Mouse (Mus musculus): Measurements from ENCODE around the gene Hist1h2bq. TPM values are rescaled to one million over a fixed set of nuclear protein-coding genes. Genes with fewer than 3 reads are reported as not detected.
"Not testable (repeated sequence)": the region's sequence is repeated elsewhere in the genome, so short reads cannot be mapped to it uniquely, and the experiment has no call there.

Gene Hist1h2bq
- 19.9 and 23.4 TPM in 2 replicates for polyA plus RNA-seq (2014; fragmentation: Nextera tagmentation; extraction: Ambion mirVana)

DNA sequence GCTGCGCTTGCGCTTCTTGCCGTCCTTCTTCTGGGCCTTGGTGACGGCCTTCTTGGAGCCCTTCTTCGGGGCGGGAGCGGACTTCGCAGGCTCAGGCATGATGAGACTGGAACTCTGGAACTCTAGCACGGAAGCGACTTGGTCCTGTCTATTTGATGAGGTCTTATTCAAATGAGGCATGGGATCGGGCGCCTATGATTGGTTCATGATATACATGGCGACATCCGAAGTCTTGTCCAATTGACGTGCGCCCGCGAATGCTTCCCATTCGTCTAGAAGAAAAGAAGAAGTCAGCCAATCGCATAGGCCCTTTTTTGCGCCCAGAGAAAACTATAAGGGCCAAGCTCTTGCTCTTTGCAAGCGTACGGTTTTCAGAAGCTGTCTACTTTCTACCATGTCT lies at the start of gene Hist1h2bq, which contains the start of gene Hist1h2ao:
TSS of gene Hist1h2bq (minus strand) at position 125 of the 400 bp plus-strand sequence.
TSS of gene Hist1h2ao (plus strand) at position 393 of the 400 bp plus-strand sequence.
- H3K36me3 ChIP-seq (ENCODE audit: control insufficient read depth, insufficient read depth, low read length); H3K4me2 ChIP-seq (ENCODE audit: low read length); H3K4me1 ChIP-seq (replicated peaks; ENCODE audit: control insufficient read depth, insufficient read depth, low read length); DNase-seq (ENCODE audit: low spot score); H3K9me3 ChIP-seq (ENCODE audit: control insufficient read depth, low read length); H3K27me3 ChIP-seq (replicated peaks; ENCODE audit: control insufficient read depth, insufficient read depth, low read length); H3K4me3 ChIP-seq (ENCODE audit: low read depth, low read length); H3K9ac ChIP-seq (ENCODE audit: low read length); H3K27ac ChIP-seq (ENCODE audit: low read depth): not testable (repeated sequence)
- no CpG with 5 or more reads among the region's 23 CpGs for WGBS
- peak; percentile 93 for ATAC-seq (replicated peaks; ENCODE audit: low FRiP score, low TSS enrichment, low read depth)

- H3K4me1 ChIP-seq (replicated peaks; ENCODE audit: control insufficient read depth, insufficient read depth, low read length), result no peaks in the 10 kb centered on the region
- peak; percentile 75 for DNase-seq (ENCODE audit: low spot score)
- peak overlapping the region; percentile 45 for H3K4me3 ChIP-seq (ENCODE audit: low read depth, low read length)
- no peaks in the 10 kb centered on the region for H3K36me3 ChIP-seq (ENCODE audit: control insufficient read depth, insufficient read depth, low read length)
- 3% methylated on average over 15 of the region's 15 CpGs for WGBS
- H3K27ac ChIP-seq (ENCODE audit: low read depth), result no peak overlapping the region
- peak overlapping the region; percentile 50 for H3K4me2 ChIP-seq (ENCODE audit: low read length)
- ATAC-seq (replicated peaks; ENCODE audit: low FRiP score, low TSS enrichment, low read depth), result peak; percentile 60; the same call in 1 of the 2 replicates
- no peaks in the 10 kb centered on the region for H3K27me3 ChIP-seq (replicated peaks; ENCODE audit: control insufficient read depth, insufficient read depth, low read length)
- H3K9me3 ChIP-seq (ENCODE audit: control insufficient read depth, low read length), result no peaks in the 10 kb centered on the region
- H3K9ac ChIP-seq (ENCODE audit: low read length), result peak overlapping the region; percentile 34
These were observed 45.7 kb upstream of the Hist1h2bq start for GRCm38 (mm10) chr13:21855698-21856162.

DNA sequence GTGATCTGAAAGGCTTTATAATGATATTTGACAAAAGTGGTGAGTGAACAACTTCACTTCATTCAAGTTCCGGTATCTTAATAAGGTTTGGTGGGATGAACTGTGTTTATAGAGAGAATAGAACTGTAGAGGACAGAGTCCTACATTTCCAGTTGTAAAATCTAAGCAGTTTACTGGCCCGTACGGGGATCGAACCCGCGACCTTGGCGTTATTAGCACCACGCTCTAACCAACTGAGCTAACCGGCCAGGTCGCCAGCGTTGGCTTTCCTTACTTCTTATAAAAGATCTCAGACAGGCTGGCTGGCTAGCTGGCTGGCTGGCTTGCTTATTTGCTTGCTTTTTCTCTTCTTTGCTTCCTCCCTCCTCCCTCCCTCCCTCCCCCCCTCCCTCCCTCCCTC lies 45.1 kb upstream of the Hist1h2bq start:
- ATAC-seq (replicated peaks; ENCODE audit: low FRiP score, low TSS enrichment, low read depth), result peak; percentile 75; the same call in 1 of the 2 replicates

GRCm38 (mm10) chr13:21852215-21852945 lies 42.4 kb upstream of the Hist1h2bq start:
- H3K4me1 ChIP-seq (replicated peaks; ENCODE audit: control insufficient read depth, insufficient read depth, low read length), result no peaks in the 10 kb centered on the region
- 60% methylated on average over 3 of the region's 3 CpGs for WGBS
- no peaks in the 10 kb centered on the region for H3K36me3 ChIP-seq (ENCODE audit: control insufficient read depth, insufficient read depth, low read length)
- ATAC-seq (replicated peaks; ENCODE audit: low FRiP score, low TSS enrichment, low read depth) (no peak), DNase-seq (ENCODE audit: low spot score) (no peak)
- H3K9me3 ChIP-seq (ENCODE audit: control insufficient read depth, low read length), result no peaks in the 10 kb centered on the region
- H3K4me2 ChIP-seq (ENCODE audit: low read length), result no peak overlapping the region
- H3K4me3 ChIP-seq (ENCODE audit: low read depth, low read length), result no peak overlapping the region
- no peak overlapping the region for H3K27ac ChIP-seq (ENCODE audit: low read depth)
- H3K27me3 ChIP-seq (replicated peaks; ENCODE audit: control insufficient read depth, insufficient read depth, low read length), result no peaks in the 10 kb centered on the region
- no peak overlapping the region for H3K9ac ChIP-seq (ENCODE audit: low read length)

More for the DNA sequence above, 45.1 kb upstream of the Hist1h2bq start:
- no peaks in the 10 kb centered on the region for H3K9me3 ChIP-seq (ENCODE audit: control insufficient read depth, low read length)
- no peaks in the 10 kb centered on the region for H3K36me3 ChIP-seq (ENCODE audit: control insufficient read depth, insufficient read depth, low read length)
- no peaks in the 10 kb centered on the region for H3K4me1 ChIP-seq (replicated peaks; ENCODE audit: control insufficient read depth, insufficient read depth, low read length)
- H3K4me3 ChIP-seq (ENCODE audit: low read depth, low read length), result peak overlapping the region; percentile 45
- no peak overlapping the region for H3K27ac ChIP-seq (ENCODE audit: low read depth)
- no peaks in the 10 kb centered on the region for H3K27me3 ChIP-seq (replicated peaks; ENCODE audit: control insufficient read depth, insufficient read depth, low read length)
- no peak overlapping the region for H3K9ac ChIP-seq (ENCODE audit: low read length)
- peak overlapping the region; percentile 50 for H3K4me2 ChIP-seq (ENCODE audit: low read length)
- DNase-seq (ENCODE audit: low spot score), result peak; percentile 90
- 7% methylated on average over 11 of the region's 11 CpGs for WGBS

DNA sequence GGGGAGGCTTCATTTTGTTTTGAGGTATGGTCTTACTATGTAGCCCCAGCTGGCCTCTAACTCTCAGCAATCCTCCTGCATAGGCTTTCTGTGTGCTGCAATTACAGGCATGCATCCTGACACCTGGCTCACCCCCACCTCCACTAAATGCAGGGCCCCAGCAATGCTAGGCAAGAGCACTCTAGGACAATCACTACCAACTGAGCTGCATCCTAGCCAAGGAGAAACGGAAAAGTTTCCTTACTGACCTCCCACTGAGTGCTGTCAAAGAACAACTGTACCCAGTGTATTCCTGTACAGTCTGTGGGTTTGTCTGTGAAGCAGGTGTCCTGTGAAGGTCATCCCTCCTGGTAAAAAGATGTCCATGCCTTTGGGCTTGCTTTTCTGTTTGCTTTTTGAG lies 40.7 kb upstream of the Hist1h2bq start:
- ATAC-seq (replicated peaks; ENCODE audit: low FRiP score, low TSS enrichment, low read depth); H3K9me3 ChIP-seq (ENCODE audit: control insufficient read depth, low read length); H3K9ac ChIP-seq (ENCODE audit: low read length); H3K4me1 ChIP-seq (replicated peaks; ENCODE audit: control insufficient read depth, insufficient read depth, low read length); H3K27ac ChIP-seq (ENCODE audit: low read depth); H3K27me3 ChIP-seq (replicated peaks; ENCODE audit: control insufficient read depth, insufficient read depth, low read length); H3K4me3 ChIP-seq (ENCODE audit: low read depth, low read length); DNase-seq (ENCODE audit: low spot score); H3K4me2 ChIP-seq (ENCODE audit: low read length); H3K36me3 ChIP-seq (ENCODE audit: control insufficient read depth, insufficient read depth, low read length): not testable (repeated sequence)
- 58% methylated on average over 1 of the region's 1 CpGs for WGBS

DNA sequence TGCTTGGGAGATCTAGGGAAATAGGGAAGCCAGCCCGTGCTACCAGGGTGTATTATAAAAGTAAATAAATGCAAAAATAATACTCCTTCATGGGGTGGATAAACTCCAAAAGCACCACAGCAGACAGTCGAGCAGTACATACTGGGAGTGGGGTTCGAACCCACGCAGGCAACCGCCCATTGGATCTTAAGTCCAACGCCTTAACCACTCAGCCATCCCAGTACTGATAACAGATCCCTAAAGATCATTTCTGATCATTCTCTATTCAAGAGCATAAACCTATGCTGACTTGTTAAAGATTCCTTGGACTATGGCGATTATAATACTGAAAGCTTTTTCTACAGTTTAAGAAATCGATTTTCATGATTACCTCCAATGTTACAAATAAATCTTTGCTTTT lies 37.9 kb upstream of the Hist1h2bq start:
- 28% methylated on average over 8 of the region's 8 CpGs for WGBS
- ATAC-seq (replicated peaks; ENCODE audit: low FRiP score, low TSS enrichment, low read depth), result no peak

DNA sequence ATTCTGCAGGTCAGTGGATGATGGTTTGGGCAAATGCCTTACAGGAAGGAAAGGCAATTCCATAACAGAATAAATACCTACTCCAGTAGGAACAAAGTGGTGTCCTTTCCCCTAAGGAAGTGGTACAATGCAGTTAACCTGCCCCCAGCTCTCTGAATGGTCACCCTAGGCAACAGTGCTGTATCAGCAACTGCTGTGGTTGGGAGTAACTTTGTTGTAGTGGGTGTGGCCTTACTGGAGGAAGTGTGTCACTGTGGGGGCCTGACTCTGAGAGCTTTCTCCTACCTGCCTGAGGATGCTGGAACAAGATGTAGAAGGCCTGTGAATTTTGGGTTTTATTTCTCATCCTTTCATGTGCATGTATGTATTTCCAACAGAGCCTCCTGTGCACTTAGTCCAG lies 36.4 kb upstream of the Hist1h2bq start:
- not testable (repeated sequence) for H3K27ac ChIP-seq (ENCODE audit: low read depth); H3K4me3 ChIP-seq (ENCODE audit: low read depth, low read length); H3K4me2 ChIP-seq (ENCODE audit: low read length); DNase-seq (ENCODE audit: low spot score); ATAC-seq (replicated peaks; ENCODE audit: low FRiP score, low TSS enrichment, low read depth); H3K4me1 ChIP-seq (replicated peaks; ENCODE audit: control insufficient read depth, insufficient read depth, low read length); H3K9ac ChIP-seq (ENCODE audit: low read length); H3K9me3 ChIP-seq (ENCODE audit: control insufficient read depth, low read length); H3K36me3 ChIP-seq (ENCODE audit: control insufficient read depth, insufficient read depth, low read length); H3K27me3 ChIP-seq (replicated peaks; ENCODE audit: control insufficient read depth, insufficient read depth, low read length)

More for the DNA sequence above, 37.9 kb upstream of the Hist1h2bq start:
- Histone ChIP-seq H3K27ac (ENCODE audit: low read depth) (no peak overlapping the region), H3K4me2 (ENCODE audit: low read length) (no peak overlapping the region), H3K9ac (ENCODE audit: low read length) (no peak overlapping the region), H3K27me3 (replicated peaks; ENCODE audit: control insufficient read depth, insufficient read depth, low read length) (no peaks in the 10 kb centered on the region), H3K4me1 (replicated peaks; ENCODE audit: control insufficient read depth, insufficient read depth, low read length) (no peaks in the 10 kb centered on the region), H3K9me3 (ENCODE audit: control insufficient read depth, low read length) (no peaks in the 10 kb centered on the region), H3K36me3 (ENCODE audit: control insufficient read depth, insufficient read depth, low read length) (no peaks in the 10 kb centered on the region), H3K4me3 (ENCODE audit: low read depth, low read length) (no peak overlapping the region)
- DNase-seq (ENCODE audit: low spot score), result no peak

- H3K4me1 ChIP-seq (replicated peaks; ENCODE audit: control insufficient read depth, insufficient read depth, low read length); H3K9me3 ChIP-seq (ENCODE audit: control insufficient read depth, low read length); H3K4me2 ChIP-seq (ENCODE audit: low read length); H3K27ac ChIP-seq (ENCODE audit: low read depth); H3K9ac ChIP-seq (ENCODE audit: low read length); DNase-seq (ENCODE audit: low spot score); H3K4me3 ChIP-seq (ENCODE audit: low read depth, low read length); H3K27me3 ChIP-seq (replicated peaks; ENCODE audit: control insufficient read depth, insufficient read depth, low read length); H3K36me3 ChIP-seq (ENCODE audit: control insufficient read depth, insufficient read depth, low read length): not testable (repeated sequence)
- ATAC-seq (replicated peaks; ENCODE audit: low FRiP score, low TSS enrichment, low read depth), result peak; percentile 84
- WGBS, result no CpG with 5 or more reads among the region's 4 CpGs
These were observed 30.5 kb upstream of the Hist1h2bq start for GRCm38 (mm10) chr13:21840508-21840907.

DNA sequence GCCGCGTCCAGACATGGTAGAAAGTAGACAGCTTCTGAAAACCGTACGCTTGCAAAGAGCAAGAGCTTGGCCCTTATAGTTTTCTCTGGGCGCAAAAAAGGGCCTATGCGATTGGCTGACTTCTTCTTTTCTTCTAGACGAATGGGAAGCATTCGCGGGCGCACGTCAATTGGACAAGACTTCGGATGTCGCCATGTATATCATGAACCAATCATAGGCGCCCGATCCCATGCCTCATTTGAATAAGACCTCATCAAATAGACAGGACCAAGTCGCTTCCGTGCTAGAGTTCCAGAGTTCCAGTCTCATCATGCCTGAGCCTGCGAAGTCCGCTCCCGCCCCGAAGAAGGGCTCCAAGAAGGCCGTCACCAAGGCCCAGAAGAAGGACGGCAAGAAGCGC lies 23.5 kb upstream of the Hist1h2bq start, which contains the start of the genes Hist1h2ap and Hist1h2br:
TSS of gene Hist1h2ap (minus strand) at position 47 of the 400 bp plus-strand sequence.
TSS of gene Hist1h2br (plus strand) at position 283 of the 400 bp plus-strand sequence.
- not testable (repeated sequence) for H3K27ac ChIP-seq (ENCODE audit: low read depth); H3K4me1 ChIP-seq (replicated peaks; ENCODE audit: control insufficient read depth, insufficient read depth, low read length); H3K27me3 ChIP-seq (replicated peaks; ENCODE audit: control insufficient read depth, insufficient read depth, low read length); H3K36me3 ChIP-seq (ENCODE audit: control insufficient read depth, insufficient read depth, low read length); DNase-seq (ENCODE audit: low spot score); H3K4me3 ChIP-seq (ENCODE audit: low read depth, low read length); H3K9ac ChIP-seq (ENCODE audit: low read length); H3K4me2 ChIP-seq (ENCODE audit: low read length); H3K9me3 ChIP-seq (ENCODE audit: control insufficient read depth, low read length)
- WGBS, result no CpG with 5 or more reads among the region's 24 CpGs
- ATAC-seq (replicated peaks; ENCODE audit: low FRiP score, low TSS enrichment, low read depth), result peak; percentile 91

Data from intestine, embryonic 14.5 days (tissue).